Mouse (Mus musculus) E14TG2a.4 (cell line): ENCODE results near the gene Sytl3.
A peak's percentile ranks its signal among the peaks of the same experiment; 100 is the strongest.

ENCODE experiments used
- H3K27me3 ChIP-seq: 2 replicates; pipeline ENCODE4 v1.6.1; 2014; ENCODE audit warnings: low read length, control low read depth; ENCODE audit not compliant: insufficient read depth
- H3K36me3 ChIP-seq: 2 replicates; pipeline ENCODE4 v1.6.1; 2014; ENCODE audit warnings: low read length, control low read depth; ENCODE audit not compliant: insufficient read depth
- H3K4me1 ChIP-seq: replicated peaks from 2 replicates; pipeline ENCODE4 v1.6.1; 2014; ENCODE audit warnings: low read depth, low read length, control low read depth
- H3K4me3 ChIP-seq: replicated peaks from 2 replicates; pipeline ENCODE4 v1.5.1; 2014; ENCODE audit warnings: mild to moderate bottlenecking, low read length
- H3K9me3 ChIP-seq: 2 replicates; pipeline ENCODE4 v1.6.1; 2014; ENCODE audit warnings: low read length, control low read depth
- CTCF ChIP-seq: conservative IDR thresholded peaks from 2 replicates; pipeline ENCODE4 v1.5.1; 2014; ENCODE audit warnings: low read length
- NANOG ChIP-seq: IDR thresholded peaks from 2 replicates; pipeline ENCODE4 v1.6.1; 2014; ENCODE audit warnings: borderline replicate concordance, low read length, mixed read lengths
- POU5F1 ChIP-seq: IDR thresholded peaks from 2 replicates; pipeline ENCODE4 v1.6.1; 2014; ENCODE audit warnings: low read length, borderline replicate concordance

The Sytl3 gene

GRCm38 (mm10) chr17:6742083-6743038, 83.5 kb downstream of the Sytl3 start:
- peaks cover 100% of the 10 kb centered on the region for H3K36me3 ChIP-seq
- H3K4me1 ChIP-seq: no peaks in the 10 kb centered on the region
- no peaks in the 10 kb centered on the region for H3K27me3 ChIP-seq
- peak overlapping the region; percentile 27 for H3K4me3 ChIP-seq
- TF ChIP-seq CTCF: no peak
- TF ChIP-seq NANOG: no peak
- TF ChIP-seq POU5F1: no peak
- peaks cover 100% of the 10 kb centered on the region for H3K9me3 ChIP-seq

GRCm38 (mm10) chr17:6743039-6743575, 84.2 kb downstream of the Sytl3 start:
- no peaks in the 10 kb centered on the region for H3K27me3 ChIP-seq
- H3K9me3 ChIP-seq: peaks cover 100% of the 10 kb centered on the region
- H3K4me3 ChIP-seq: 0 out of 2 replicates have a peak overlapping the region, but pooled peaks have one; percentile 27
- H3K36me3 ChIP-seq: peaks cover 100% of the 10 kb centered on the region
- H3K4me1 ChIP-seq: no peaks in the 10 kb centered on the region
- TF ChIP-seq POU5F1 (no peak), NANOG (no peak), CTCF (no peak)

DNA sequence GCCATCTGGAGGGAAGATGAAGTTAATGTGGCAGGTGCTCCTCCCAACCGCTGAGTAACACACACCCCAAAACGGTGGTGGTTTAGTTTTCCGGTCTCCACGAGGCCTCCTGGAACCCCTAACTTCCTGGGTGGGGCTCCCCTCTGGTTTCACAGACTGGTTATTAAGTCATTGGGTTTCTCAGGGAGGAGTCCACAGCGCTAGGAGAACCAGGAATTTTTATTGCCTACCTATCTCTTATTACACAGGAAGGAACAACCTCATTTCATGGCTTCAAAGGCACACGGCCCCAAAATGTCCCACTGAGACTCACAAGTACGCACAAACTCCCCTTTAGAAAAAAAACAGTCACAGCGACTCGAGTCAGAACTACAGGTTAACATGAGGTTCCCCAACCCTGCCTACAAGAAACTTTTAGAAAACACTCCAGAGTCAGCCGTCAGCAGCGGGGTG, 84.9 kb downstream of the Sytl3 start:
- Histone ChIP-seq H3K27me3 (no peaks in the 10 kb centered on the region), H3K9me3 (peaks cover 100% of the 10 kb centered on the region), H3K36me3 (peaks cover 100% of the 10 kb centered on the region), H3K4me3 (peak overlapping the region; percentile 26; the same call in 1 of the 2 replicates), H3K4me1 (no peaks in the 10 kb centered on the region)
- TF ChIP-seq CTCF (no peak), POU5F1 (no peak), NANOG (no peak)

- no peaks in the 10 kb centered on the region for H3K27me3 ChIP-seq
- H3K9me3 ChIP-seq: peaks cover 100% of the 10 kb centered on the region
- peak overlapping the region; percentile 26 for H3K4me3 ChIP-seq
- peaks cover 100% of the 10 kb centered on the region for H3K36me3 ChIP-seq
- TF ChIP-seq CTCF (no peak), NANOG (no peak), POU5F1 (no peak)
- no peaks in the 10 kb centered on the region for H3K4me1 ChIP-seq
Measured at GRCm38 (mm10) chr17:6744366-6744765, 85.5 kb downstream of the Sytl3 start.

GRCm38 (mm10) chr17:6744871-6745270, 86.0 kb downstream of the Sytl3 start:
- H3K4me3 ChIP-seq: peak overlapping the region; percentile 26
- no peaks in the 10 kb centered on the region for H3K27me3 ChIP-seq
- peaks cover 100% of the 10 kb centered on the region for H3K36me3 ChIP-seq

DNA sequence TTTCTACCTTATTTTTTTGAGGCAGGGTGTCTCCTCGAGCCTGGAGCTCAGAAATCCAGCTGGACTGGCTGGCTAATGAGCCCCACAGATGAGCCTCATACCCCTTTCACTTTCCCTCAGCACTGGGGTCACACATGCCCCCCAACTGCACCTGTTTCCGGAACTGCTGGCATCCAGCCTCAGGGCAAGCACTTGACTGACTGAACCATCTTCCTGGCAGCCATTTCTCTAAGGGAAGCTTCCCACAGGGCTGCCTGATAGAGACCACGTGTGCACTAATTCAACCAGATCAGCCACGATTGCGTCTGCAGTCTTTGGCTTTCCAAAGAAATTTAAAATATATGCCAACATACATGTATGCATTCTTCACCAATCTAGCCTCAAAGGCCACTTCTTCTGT, 86.6 kb downstream of the Sytl3 start:
- H3K27me3 ChIP-seq: no peaks in the 10 kb centered on the region
- peak overlapping the region; percentile 46; the same call in 1 of the 2 replicates for H3K4me3 ChIP-seq
- no peaks in the 10 kb centered on the region for H3K4me1 ChIP-seq
- peaks cover 100% of the 10 kb centered on the region for H3K36me3 ChIP-seq
- TF ChIP-seq CTCF: no peak
- no peak for TF ChIP-seq NANOG
- TF ChIP-seq POU5F1: no peak
- peaks cover 100% of the 10 kb centered on the region for H3K9me3 ChIP-seq

More at GRCm38 (mm10) chr17:6744871-6745270, 86.0 kb downstream of the Sytl3 start:
- H3K4me1 ChIP-seq: no peaks in the 10 kb centered on the region
- H3K9me3 ChIP-seq: peaks cover 100% of the 10 kb centered on the region
- TF ChIP-seq NANOG: no peak
- no peak for TF ChIP-seq POU5F1

DNA sequence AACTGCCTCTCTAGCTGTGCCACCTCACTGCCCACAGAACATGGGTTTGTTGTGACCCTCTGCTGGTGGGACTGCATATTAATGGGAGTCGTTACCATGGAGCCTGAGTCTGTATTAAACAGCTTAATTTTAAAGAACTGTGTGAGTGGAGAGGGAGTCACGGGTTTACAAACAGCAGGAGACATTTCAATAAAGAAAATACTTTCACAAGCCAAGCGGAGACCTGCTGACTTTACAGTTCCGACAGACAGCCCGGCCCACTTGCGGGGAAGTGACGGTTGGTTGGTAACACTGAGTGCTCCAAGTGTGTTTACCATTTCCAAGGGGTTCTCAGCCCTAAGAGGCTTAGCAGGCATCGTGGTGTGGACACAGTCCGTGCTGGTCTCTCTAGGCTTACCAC, 87.1 kb downstream of the Sytl3 start:
- peaks cover 100% of the 10 kb centered on the region for H3K36me3 ChIP-seq
- no peak for TF ChIP-seq POU5F1
- TF ChIP-seq CTCF: no peak
- no peak for TF ChIP-seq NANOG
- no peaks in the 10 kb centered on the region for H3K4me1 ChIP-seq

GRCm38 (mm10) chr17:6746452-6747231, 87.7 kb downstream of the Sytl3 start:
- H3K36me3 ChIP-seq: peaks cover 100% of the 10 kb centered on the region
- peak overlapping the region; percentile 46; the same call in 1 of the 2 replicates for H3K4me3 ChIP-seq
- H3K9me3 ChIP-seq: peaks cover 100% of the 10 kb centered on the region
- no peaks in the 10 kb centered on the region for H3K27me3 ChIP-seq
- TF ChIP-seq CTCF (no peak), POU5F1 (no peak), NANOG (no peak)
- H3K4me1 ChIP-seq: no peaks in the 10 kb centered on the region

More for the DNA sequence above, 87.1 kb downstream of the Sytl3 start:
- Histone ChIP-seq H3K9me3 (peaks cover 100% of the 10 kb centered on the region), H3K4me3 (peak overlapping the region; percentile 46; the same call in 1 of the 2 replicates), H3K27me3 (no peaks in the 10 kb centered on the region)
